Mouse (Mus musculus) ES-Bruce4 (cell line): Measurements from ENCODE around the gene Cgnl1. TPM values are rescaled to one million over a fixed set of nuclear protein-coding genes. Genes with fewer than 3 reads are reported as not detected.

Source experiments
- H3K27ac ChIP-seq: 2 replicates; pipeline ENCODE4 v1.5.1; 2012; ENCODE audit warnings: low read length, inconsistent platforms; ENCODE audit not compliant: insufficient read depth
- H3K27me3 ChIP-seq: 2 replicates; pipeline ENCODE4 v1.6.1; 2012; ENCODE audit warnings: mild to moderate bottlenecking, low read length, inconsistent platforms; ENCODE audit not compliant: control insufficient read depth, poor library complexity, insufficient read depth, severe bottlenecking
- H3K36me3 ChIP-seq: 2 replicates; pipeline ENCODE4 v1.6.1; 2012; ENCODE audit warnings: inconsistent platforms, mild to moderate bottlenecking, low read length, moderate library complexity; ENCODE audit not compliant: control insufficient read depth, poor library complexity, insufficient read depth, severe bottlenecking
- H3K4me1 ChIP-seq: one replicate; pipeline ENCODE4 v1.8.1; 2011; ENCODE audit warnings: low read length; ENCODE audit not compliant: control insufficient read depth, insufficient read depth
- H3K4me3 ChIP-seq: 2 replicates; pipeline ENCODE4 v1.5.1; 2011; ENCODE audit warnings: low read depth, mild to moderate bottlenecking, low read length
- H3K9ac ChIP-seq: 2 replicates; pipeline ENCODE4 v1.6.1; 2012; ENCODE audit warnings: low read depth, mild to moderate bottlenecking, inconsistent platforms; ENCODE audit not compliant: poor library complexity, severe bottlenecking
- H3K9me3 ChIP-seq: replicated peaks from 2 replicates; pipeline ENCODE4 v1.6.1; 2012; ENCODE audit warnings: mild to moderate bottlenecking, low read length, inconsistent platforms; ENCODE audit not compliant: control insufficient read depth, poor library complexity, insufficient read depth, severe bottlenecking
- CTCF ChIP-seq: IDR thresholded peaks from one replicate; pipeline ENCODE4 v1.8.1; 2011; ENCODE audit warnings: low read depth, low read length
- EP300 ChIP-seq: IDR thresholded peaks from 2 replicates; pipeline ENCODE4 v1.6.1; 2011; ENCODE audit warnings: low read depth, low read length; ENCODE audit not compliant: insufficient read depth
- POLR2A ChIP-seq: IDR thresholded peaks from one replicate; pipeline ENCODE4 v1.8.1; 2011; ENCODE audit warnings: low read length; ENCODE audit not compliant: insufficient read depth
- polyA plus RNA-seq: library from polyadenylated mRNA; stranded (reverse); fragments of >200 nt; gene quantifications from 2 replicates; pipeline ENCODE4 v1.2.4, GENCODE M21; 2011; ENCODE audit warnings: low read depth; ENCODE audit not compliant: missing spikeins, insufficient read depth, insufficient read length

Gene Cgnl1
- polyA plus RNA-seq, 1 experiment, result 11.3 TPM

GRCm38 (mm10) chr9:71803281-71803680, 31.9 kb upstream of the Cgnl1 start:
- Histone ChIP-seq H3K27ac (no peak overlapping the region), H3K4me1 (no peaks in the 10 kb centered on the region), H3K4me3 (no peak overlapping the region), H3K36me3 (no peaks in the 10 kb centered on the region), H3K27me3 (no peaks in the 10 kb centered on the region), H3K9ac (no peak overlapping the region), H3K9me3 (no peaks in the 10 kb centered on the region)
- TF ChIP-seq POLR2A (no peak), CTCF (no peak), EP300 (no peak)

GRCm38 (mm10) chr9:71799598-71799997, 28.2 kb upstream of the Cgnl1 start:
- Histone ChIP-seq H3K36me3 (no peaks in the 10 kb centered on the region), H3K4me3 (no peak overlapping the region), H3K9me3 (no peaks in the 10 kb centered on the region), H3K27me3 (no peaks in the 10 kb centered on the region), H3K27ac (no peak overlapping the region), H3K4me1 (no peaks in the 10 kb centered on the region), H3K9ac (no peak overlapping the region)
- TF ChIP-seq CTCF (no peak), POLR2A (no peak), EP300 (no peak)

GRCm38 (mm10) chr9:71798176-71798575, 26.8 kb upstream of the Cgnl1 start:
- H3K9me3 ChIP-seq, result no peaks in the 10 kb centered on the region
- no peaks in the 10 kb centered on the region for H3K36me3 ChIP-seq
- no peak for TF ChIP-seq EP300
- TF ChIP-seq CTCF, result no peak
- TF ChIP-seq POLR2A, result no peak
- H3K27me3 ChIP-seq, result no peaks in the 10 kb centered on the region
- no peak overlapping the region for H3K27ac ChIP-seq
- no peak overlapping the region for H3K9ac ChIP-seq
- no peak overlapping the region for H3K4me3 ChIP-seq
- no peaks in the 10 kb centered on the region for H3K4me1 ChIP-seq

GRCm38 (mm10) chr9:71777404-71777803, 6.0 kb upstream of the Cgnl1 start:
- Histone ChIP-seq H3K36me3 (no peaks in the 10 kb centered on the region), H3K27me3 (no peaks in the 10 kb centered on the region), H3K9me3 (peaks cover 7% of the 10 kb centered on the region; the same call in 1 of the 2 replicates), H3K4me3 (no peak overlapping the region), H3K4me1 (no peaks in the 10 kb centered on the region), H3K27ac (no peak overlapping the region), H3K9ac (no peak overlapping the region)
- TF ChIP-seq CTCF (no peak), POLR2A (no peak), EP300 (no peak)

GRCm38 (mm10) chr9:71776337-71776736, 4.9 kb upstream of the Cgnl1 start:
- Histone ChIP-seq H3K27me3 (no peaks in the 10 kb centered on the region), H3K9me3 (peaks cover 7% of the 10 kb centered on the region; the same call in 1 of the 2 replicates), H3K4me3 (no peak overlapping the region), H3K36me3 (no peaks in the 10 kb centered on the region), H3K9ac (no peak overlapping the region), H3K4me1 (no peaks in the 10 kb centered on the region), H3K27ac (no peak overlapping the region)
- TF ChIP-seq POLR2A, result no peak
- no peak for TF ChIP-seq CTCF
- no peak for TF ChIP-seq EP300

- TF ChIP-seq POLR2A, result no peak
- TF ChIP-seq CTCF, result no peak
- no peak for TF ChIP-seq EP300
- peaks cover 5% of the 10 kb centered on the region; the same call in 1 of the 2 replicates for H3K9me3 ChIP-seq
- H3K27ac ChIP-seq, result no peak overlapping the region
- no peaks in the 10 kb centered on the region for H3K36me3 ChIP-seq
- H3K27me3 ChIP-seq, result no peaks in the 10 kb centered on the region
- H3K4me3 ChIP-seq, result no peak overlapping the region
- H3K9ac ChIP-seq, result no peak overlapping the region
- H3K4me1 ChIP-seq, result no peaks in the 10 kb centered on the region
These were observed 2.2 kb upstream of the Cgnl1 start for GRCm38 (mm10) chr9:71773563-71773962.
